Mouse (Mus musculus) T-helper 2 cell (primary cell): Measurements from ENCODE around the gene Gm3558.
"Not testable (repeated sequence)": the region's sequence is repeated elsewhere in the genome, so short reads cannot be mapped to it uniquely, and the experiment has no call there.

Experiments used
- in situ Hi-C: fragments of 300-600 bp; cut with MboI, MseI; formaldehyde crosslinking; loops from one replicate; pipeline ENCODE4 v1.15.1; 2025; ENCODE audit warnings: high pct_unique_total_duplicates

The Gm3558 gene

GRCm38 (mm10) chr14:7568382-7568781 is at the start of gene Gm3558:
Gm3558 (minus strand) TSS chr14:7568566.
- in situ Hi-C loops = loop anchor here (10.0 kb wide), 2 partner anchors 176 to 1694 kb away; no protein-coding TSS in a partner anchor

DNA sequence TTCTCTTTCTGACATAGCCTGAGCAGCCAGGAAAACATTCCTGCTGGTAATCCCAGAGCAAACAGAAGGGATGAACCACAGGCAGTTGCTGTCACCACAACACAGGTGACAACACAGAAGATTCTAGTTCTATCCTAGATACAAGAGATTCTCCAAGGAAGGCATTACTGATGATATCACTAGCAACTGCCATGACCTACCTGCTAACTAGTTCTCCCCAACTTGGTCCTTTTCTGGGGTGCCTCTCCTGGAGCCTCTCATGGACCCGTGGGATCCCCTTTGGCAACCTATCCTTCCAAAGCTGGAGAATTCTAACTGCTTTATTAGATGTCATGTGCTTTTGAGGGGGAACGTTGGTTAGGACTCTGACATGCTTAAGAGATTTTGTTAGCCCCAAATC is 27.1 kb upstream of the Gm3558 start, which contains the start of gene Gm10338:
Gene Gm10338 (minus strand): TSS at position 101 of the 400 bp plus-strand sequence.
- in situ Hi-C loops = not testable (repeated sequence)

GRCm38 (mm10) chr14:7567890-7568289 is 476 bp downstream of the Gm3558 start:
- in situ Hi-C loops = loop anchor here (10.0 kb wide), 2 partner anchors 177 to 1693 kb away; no protein-coding TSS in a partner anchor

- in situ Hi-C loops = loop anchor here (10.0 kb wide), 2 partner anchors 178 to 1692 kb away; no protein-coding TSS in a partner anchor
Measured at GRCm38 (mm10) chr14:7567266-7567665, 1.1 kb downstream of the Gm3558 start.
